Mouse (Mus musculus): ENCODE results near the gene Fgf8.

DNA sequence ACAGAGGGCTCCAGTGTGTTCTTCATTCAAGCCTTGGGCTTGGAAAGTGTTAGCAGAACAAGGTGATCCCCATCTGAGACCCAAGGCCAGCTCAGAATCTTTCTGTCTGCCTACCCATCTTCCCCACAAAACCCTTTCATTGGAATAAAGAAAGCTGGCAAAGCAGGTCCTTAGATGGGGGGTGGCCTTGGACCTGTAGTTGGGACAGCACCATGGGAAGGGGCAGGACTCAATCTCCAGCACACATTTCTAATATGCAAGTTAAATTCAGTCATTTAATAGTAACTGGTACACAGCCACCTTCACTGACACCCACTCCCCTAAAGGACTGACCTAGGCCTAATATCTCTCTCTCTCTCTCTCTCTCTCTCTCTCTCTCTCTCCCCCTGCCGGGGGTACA lies 6.5 kb downstream of the Fgf8 start:
- TF ChIP-seq CTCF (IDR thresholded peaks at IDR 0.05): no peak
- no peak for TF ChIP-seq EP300 (IDR thresholded peaks at IDR 0.05)
